Mouse (Mus musculus): ENCODE measurements around the gene P2rx2.

DNA sequence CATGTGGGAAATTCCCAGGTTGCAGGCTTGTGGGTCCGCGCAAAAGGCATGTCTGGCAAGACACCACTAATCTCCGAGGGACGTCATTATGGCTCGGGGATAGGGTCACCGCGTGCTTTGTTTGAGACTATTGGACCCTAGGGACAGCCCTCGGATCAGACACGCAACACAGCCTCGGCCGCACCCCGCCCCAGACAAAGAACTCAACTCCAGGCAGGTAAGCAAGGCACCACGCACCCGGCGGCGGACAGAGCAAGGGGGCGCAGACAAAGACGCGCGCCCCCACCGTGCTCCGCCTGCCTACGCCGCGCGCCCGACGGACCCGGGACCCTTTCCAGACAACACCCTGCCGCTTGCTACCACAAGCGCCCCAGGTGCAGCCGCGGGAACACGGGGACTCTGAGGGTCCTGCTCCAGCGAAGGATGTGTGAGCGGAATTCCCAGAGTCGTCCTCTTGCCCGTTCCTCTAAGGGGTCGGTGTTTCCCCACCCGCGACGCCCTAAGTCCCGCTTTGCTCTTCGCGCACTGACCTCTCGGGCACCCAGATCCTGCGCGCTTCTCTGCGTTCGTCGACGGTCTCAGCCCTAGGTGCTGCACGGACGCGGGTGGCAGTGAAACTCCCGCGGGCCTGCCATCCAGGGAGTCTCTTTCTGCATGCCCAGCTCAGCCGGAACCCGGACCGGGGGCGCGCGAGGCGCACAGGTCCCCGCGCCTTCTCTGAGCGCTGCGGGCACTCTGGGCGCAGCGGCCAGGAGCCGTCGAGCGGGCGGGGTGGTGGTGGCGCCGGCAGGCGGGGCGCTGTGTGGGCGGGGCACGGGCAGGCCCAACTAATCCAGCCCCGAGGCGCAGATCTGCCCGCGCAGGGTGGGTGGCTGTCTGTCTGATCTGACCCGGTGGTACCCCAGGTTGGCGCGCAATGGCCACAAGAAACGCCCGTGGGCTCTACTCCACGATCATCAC, 43.6 kb upstream of the P2rx2 start:
- TF ChIP-seq CTCF (IDR thresholded peaks at IDR 0.05), result 0 out of 2 replicates have a peak, but pooled peaks have one; percentile 5
- TF ChIP-seq POLR2A (IDR thresholded peaks at IDR 0.05; ENCODE audit: insufficient read depth, low read depth, low read length), result no peak

Data from heart, adult 2 months (tissue).